Mouse (Mus musculus) kidney, adult 18-20 months (tissue): ENCODE results near the gene Trim44.
A peak's percentile ranks its signal among the peaks of the same experiment; 100 is the strongest.

Experiments
- DNase-seq: peaks from one replicate; pipeline ENCODE4 v3.0.0; 2021

Trim44 gene

DNA sequence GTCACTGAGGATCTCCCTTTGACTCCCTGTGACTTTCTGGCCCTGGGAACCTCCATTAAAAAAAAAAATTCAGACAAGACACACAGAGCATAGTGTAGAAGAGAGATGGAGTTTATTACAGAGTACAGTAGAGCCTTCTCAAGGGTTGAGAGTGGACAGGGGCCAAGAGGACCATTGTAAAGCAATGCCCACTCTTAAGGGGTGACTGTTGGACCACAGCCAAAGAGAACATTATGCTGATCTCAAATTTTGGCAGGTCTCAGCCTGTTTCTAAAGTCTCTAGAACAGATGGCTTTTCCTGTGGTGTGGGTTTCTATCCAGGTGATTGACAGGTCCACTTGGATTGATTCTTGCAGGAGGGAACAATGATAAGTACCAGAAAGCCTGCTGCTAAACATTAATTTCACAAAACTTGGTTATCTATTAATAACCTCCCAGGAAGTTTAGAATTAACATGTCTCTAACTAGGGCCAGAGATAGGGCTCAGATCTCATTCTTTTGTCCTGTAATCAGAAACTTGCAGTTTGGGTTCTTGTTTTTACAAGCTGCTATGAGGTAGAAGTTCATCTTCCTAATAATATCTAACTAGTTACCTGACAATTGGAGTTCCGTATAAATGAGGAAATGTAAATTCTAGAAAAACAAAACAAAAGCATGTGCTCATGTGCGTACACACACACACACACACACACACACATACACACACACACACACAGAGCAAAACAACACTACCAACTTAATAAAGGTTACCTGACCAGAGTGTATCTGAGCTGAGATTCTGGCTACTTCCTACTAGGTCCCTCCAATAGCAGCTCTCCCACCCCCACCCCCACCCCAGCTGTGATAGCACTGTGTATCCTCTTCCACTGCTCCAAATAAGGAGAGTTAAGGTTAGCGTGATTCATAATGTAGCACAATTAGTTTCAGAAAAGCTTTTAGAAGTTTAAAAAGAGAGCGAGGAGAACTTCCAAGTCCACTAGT is 1.0 kb downstream of the Trim44 start:
- DNase-seq: peak; percentile 14

DNA sequence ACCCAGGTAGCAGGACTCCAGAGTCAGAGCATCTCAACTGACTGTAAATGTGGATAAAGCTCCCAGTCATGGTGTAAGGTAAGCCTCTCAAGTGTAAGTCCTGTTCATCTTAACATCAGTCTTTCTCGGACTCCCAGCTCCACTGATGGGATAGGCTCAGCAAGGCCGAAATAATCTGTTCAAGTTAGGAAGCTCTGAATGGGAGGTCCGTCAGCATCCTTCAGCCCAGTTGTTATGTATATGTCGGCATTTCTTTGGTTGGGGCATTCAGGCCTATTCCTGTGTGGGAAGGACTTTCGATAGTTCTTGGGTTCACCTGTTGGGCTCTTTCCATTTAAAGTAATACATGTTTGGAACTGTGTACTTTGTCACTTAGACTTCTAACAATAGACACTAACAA is 3.6 kb downstream of the Trim44 start:
- no peak for DNase-seq

DNA sequence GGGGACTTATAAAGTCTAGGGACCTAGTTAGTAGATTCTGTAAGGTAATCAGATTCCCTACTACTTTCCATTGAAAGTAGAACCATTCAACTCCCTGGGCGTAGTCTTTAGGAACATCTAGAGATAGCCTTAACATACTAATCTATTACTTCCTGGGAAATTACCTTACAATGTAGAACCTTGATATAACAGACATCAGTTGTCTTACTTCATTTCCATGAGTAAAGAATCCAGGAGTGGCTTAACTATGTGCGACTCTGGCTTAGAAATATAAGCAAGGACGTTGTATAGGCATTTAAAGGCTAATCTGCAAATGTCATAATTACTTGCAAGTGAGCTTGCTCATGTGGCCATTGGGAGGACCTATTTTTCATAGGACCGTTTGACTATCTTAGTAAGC is 4.3 kb downstream of the Trim44 start:
- no peak for DNase-seq

- DNase-seq: no peak
Measured at GRCm38 (mm10) chr2:102401352-102401692, 6.3 kb downstream of the Trim44 start.

DNA sequence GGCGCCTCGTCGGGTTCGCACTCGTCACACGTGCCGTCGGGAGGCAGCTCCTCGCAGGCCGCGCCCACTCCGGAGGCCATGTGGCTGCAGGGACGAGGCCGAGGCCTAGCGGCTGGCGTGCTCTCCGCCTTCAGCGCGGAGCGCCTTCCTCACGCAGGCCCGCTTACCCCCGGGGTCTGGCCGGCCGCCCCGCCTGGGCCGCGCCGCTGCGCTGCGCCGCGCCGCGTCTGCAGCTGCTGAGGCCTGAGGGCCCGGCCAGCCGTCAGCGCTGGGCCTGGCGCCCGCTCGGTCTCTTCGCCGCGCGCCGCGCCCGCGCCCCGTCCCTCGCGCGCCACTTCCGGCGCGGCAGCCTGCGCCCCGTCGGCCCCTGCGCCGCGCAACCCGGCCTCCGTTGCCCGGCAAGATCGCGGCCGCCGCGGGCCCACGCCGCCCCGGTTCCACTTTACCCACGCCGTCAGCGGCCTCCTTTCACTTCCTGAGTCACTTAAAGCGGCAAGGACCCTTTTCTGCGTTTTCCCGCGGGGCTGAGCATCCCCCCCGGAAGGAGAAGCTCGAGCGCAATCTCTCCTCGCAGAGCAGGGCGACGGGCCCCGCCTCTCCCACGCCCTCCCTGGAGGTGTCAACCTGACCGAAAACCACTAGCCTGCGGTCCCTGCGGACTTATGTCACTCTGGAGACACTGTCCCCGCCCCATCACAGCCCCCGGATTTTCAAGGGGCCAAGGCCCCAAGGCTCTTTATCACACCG is 6.8 kb downstream of the Trim44 start:
- DNase-seq: peak; percentile 88

- no peak for DNase-seq
Measured at GRCm38 (mm10) chr2:102399864-102400604, 7.6 kb downstream of the Trim44 start.

DNA sequence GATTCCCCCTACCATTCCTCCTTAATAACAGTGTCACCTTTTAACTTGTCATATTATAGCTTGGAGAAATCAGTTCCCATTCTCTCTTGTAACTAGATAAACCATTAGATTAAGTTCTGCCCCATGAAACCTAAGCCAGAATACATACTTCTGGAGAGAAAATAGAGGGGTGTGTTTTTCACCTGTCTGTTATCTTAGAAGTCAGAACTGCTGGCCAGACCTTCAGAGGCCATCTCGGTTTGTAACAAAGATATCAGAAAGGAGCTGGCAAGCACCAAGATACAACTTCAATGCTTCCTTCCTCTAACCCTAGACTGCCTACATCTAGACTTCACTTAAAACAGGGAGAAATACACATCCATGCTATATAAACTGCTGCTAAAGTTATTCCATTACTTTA is 11.1 kb downstream of the Trim44 start:
- DNase-seq: no peak

GRCm38 (mm10) chr2:102393457-102393856 is 14.2 kb downstream of the Trim44 start:
- no peak for DNase-seq

DNA sequence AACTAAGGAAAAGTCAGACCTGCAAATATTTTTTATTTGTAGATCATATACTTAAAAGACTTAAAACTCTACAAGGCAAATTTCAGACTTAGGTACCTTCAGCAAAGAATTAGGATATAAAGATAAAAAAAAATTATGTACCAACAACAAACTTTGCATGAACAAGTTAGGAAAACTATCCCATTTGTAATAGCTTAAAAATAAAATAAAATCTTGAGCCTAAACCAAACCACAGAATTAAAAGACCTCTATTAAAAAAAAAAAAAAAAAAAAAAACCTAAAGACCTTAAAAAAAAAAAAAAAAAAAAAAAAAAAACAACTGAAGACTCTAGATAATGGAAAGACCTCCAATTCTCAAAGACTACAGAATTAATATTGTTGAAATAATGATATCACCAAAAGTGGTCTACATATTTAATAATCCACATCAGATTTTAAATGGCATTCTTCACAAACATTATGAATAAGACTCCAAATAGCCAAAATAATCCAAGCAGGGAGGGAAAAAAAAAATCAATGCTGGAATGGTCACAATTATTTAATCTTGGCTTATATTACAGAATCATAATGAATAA is 22.2 kb downstream of the Trim44 start:
- no peak for DNase-seq

DNA sequence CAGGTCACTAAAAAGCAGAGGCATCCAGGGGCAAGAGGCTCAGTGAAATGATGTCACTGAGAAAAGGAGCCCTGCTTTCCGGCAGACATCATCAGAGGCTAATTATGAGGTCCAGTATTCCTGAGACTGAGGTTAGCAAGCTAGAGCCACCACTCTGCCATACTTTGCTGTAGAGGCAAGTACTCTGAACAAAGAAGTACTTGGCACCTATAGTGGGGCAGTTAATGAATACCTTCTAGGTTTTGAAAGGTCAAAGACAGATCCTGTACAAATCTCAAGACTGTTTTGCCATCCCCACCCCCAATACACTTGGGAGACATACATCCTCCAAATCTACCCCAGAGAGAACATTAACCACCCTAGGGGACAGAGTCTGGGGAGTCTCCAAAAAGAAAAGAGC is 23.1 kb downstream of the Trim44 start:
- DNase-seq: peak; percentile 43

GRCm38 (mm10) chr2:102384057-102384456 is 23.6 kb downstream of the Trim44 start:
- DNase-seq: no peak

- no peak for DNase-seq
Measured at GRCm38 (mm10) chr2:102383069-102383834, 24.4 kb downstream of the Trim44 start.

GRCm38 (mm10) chr2:102382519-102382918 is 25.1 kb downstream of the Trim44 start:
- no peak for DNase-seq

- DNase-seq: no peak
Measured at GRCm38 (mm10) chr2:102380581-102380980, 27.0 kb downstream of the Trim44 start.

DNA sequence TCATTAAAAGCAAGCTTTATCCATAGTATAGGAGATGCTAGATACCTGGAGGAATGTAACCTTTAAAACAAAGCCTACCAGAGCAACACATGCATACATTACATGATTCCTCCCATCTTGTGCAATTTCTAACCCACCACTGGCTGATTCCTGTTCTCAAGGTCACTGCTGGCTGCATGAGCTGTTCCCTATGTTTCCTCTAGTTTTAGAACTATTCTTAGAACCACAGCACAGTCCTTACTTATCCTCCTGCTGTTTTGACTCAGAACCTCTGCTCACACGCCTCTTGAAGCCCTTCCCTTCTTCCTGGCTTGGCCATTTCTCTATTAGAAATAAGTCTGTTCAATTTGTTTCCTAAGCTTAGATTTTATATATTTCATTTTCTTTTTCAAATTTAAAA is 28.7 kb downstream of the Trim44 start:
- no peak for DNase-seq

GRCm38 (mm10) chr2:102378381-102378780 is 29.2 kb downstream of the Trim44 start:
- no peak for DNase-seq

GRCm38 (mm10) chr2:102377370-102377769 is 30.3 kb downstream of the Trim44 start:
- no peak for DNase-seq

- DNase-seq: no peak
Measured at GRCm38 (mm10) chr2:102373406-102374105, 34.1 kb downstream of the Trim44 start.

- no peak for DNase-seq
Measured at GRCm38 (mm10) chr2:102372690-102373089, 34.9 kb downstream of the Trim44 start.

DNA sequence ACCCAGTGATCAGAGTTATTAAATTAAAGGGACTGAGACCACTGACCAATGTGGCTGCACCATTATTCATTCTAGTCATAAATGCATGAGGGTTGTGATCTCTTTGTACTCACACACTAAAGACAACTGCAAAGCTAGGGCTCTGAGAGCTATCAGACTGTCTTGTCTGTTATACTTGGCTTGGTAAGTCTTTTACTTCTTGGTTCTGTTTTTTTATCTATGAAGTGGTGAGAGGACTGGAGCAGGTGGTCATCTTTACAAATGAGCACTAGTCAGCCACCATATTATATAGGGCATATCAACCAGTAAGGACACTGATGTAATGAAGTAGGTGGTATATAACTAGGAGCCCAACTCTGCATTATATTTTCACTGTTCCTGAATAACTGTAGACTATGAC is 36.3 kb downstream of the Trim44 start:
- DNase-seq: no peak

DNA sequence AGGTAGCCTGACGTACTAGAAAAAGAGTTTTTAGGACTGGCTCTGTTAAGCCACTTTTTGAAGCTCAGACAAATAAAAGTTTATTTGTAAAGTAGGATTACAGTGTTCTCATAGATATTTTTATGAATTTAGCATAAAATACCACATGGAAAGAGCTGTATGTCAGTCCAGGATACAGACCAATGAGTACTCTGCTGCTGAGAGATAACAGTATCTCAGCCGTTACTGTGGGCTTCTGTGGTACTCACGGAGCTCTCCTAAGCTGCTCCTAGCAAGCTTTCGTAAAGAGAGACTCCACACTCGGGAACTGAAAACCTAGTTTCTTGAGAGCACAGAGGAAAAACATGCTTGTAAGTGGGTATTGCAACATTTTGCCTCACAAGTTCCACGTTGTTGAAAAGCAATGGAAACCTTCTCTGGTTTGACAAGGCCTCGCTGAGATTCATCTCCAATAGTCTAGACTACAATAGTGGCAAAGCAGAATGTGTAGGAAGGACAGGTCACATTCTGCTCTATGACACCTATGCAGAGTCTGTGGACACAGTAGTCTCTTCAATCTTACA is 41.6 kb downstream of the Trim44 start:
- no peak for DNase-seq
